In genomic region chr13:6583499-6584125, GRCm38 (mm10) we compare ENCODE assay signal across 23 mouse cellular contexts. TPM values are rescaled to one million over a fixed set of nuclear protein-coding genes. Genes with fewer than 3 reads are reported as not detected.
DNase-seq lines count a peak whose midpoint lies in the region; ATAC-seq and TF ChIP-seq lines count a peak whose summit lies in the region.
"Had no signal": no experiment of that assay in that cellular context is flagged by ENCODE, and none has a peak within 500 bp of the region (broad histone marks: within the 10 kb centered on the region; RNA-seq: fewer than 3 reads in every experiment).

No protein-coding gene starts in this region.

- peaks cover 29% of the 10 kb centered on the region for H3K36me3 ChIP-seq in kidney, embryonic 16.5 days (ENCODE audit: insufficient read depth, low read length)
- peaks cover 30% of the 10 kb centered on the region for H3K36me3 ChIP-seq in midbrain, embryonic 15.5 days (replicated peaks)
- peaks cover 71% of the 10 kb centered on the region for H3K36me3 ChIP-seq in midbrain, postnatal 0 days (ENCODE audit: insufficient read depth, low read length)

- WGBS in kidney, embryonic 16.5 days: 56% methylated on average over 4 of the region's 4 CpGs
- 90% methylated on average over 4 of the region's 4 CpGs for WGBS in midbrain, embryonic 15.5 days
- WGBS in midbrain, postnatal 0 days: 88% methylated on average over 4 of the region's 4 CpGs

- H3K4me1 ChIP-seq in kidney, embryonic 16.5 days (ENCODE audit: insufficient read depth, low read length): no peaks in the 10 kb centered on the region
- no peaks in the 10 kb centered on the region for H3K4me1 ChIP-seq in midbrain, embryonic 15.5 days
- H3K4me1 ChIP-seq in midbrain, postnatal 0 days (ENCODE audit: insufficient read depth, low read length): no peaks in the 10 kb centered on the region
- H3K4me1 ChIP-seq: embryonic facial prominence, embryonic 13.5 days; heart, embryonic 15.5 days; hindbrain, embryonic 10.5 days; limb, embryonic 12.5 days had no signal

- no peaks in the 10 kb centered on the region for H3K27me3 ChIP-seq in kidney, embryonic 16.5 days (ENCODE audit: insufficient read depth, low read length)
- H3K27me3 ChIP-seq in midbrain, embryonic 15.5 days (replicated peaks): no peaks in the 10 kb centered on the region
- no peaks in the 10 kb centered on the region for H3K27me3 ChIP-seq in midbrain, postnatal 0 days (ENCODE audit: insufficient read depth, low read length)
- H3K27me3 ChIP-seq: embryonic facial prominence, embryonic 13.5 days; heart, embryonic 15.5 days; limb, embryonic 12.5 days had no signal

- no peaks in the 10 kb centered on the region for H3K9me3 ChIP-seq in kidney, embryonic 16.5 days (ENCODE audit: low read length)
- H3K9me3 ChIP-seq in midbrain, embryonic 15.5 days: no peaks in the 10 kb centered on the region
- H3K9me3 ChIP-seq in midbrain, postnatal 0 days (ENCODE audit: low read length): no peaks in the 10 kb centered on the region
- H3K9me3 ChIP-seq: embryonic facial prominence, embryonic 13.5 days; heart, embryonic 15.5 days; hindbrain, embryonic 10.5 days; limb, embryonic 12.5 days had no signal

- no peak overlapping the region for H3K4me3 ChIP-seq in kidney, embryonic 16.5 days (ENCODE audit: low read length)
- H3K4me3 ChIP-seq in midbrain, embryonic 15.5 days: no peak overlapping the region
- H3K4me3 ChIP-seq in midbrain, postnatal 0 days (ENCODE audit: low read depth, low read length): no peak overlapping the region
- H3K4me3 ChIP-seq: embryonic facial prominence, embryonic 13.5 days; gastrocnemius, adult 2 months; heart, embryonic 15.5 days; hindbrain, embryonic 10.5 days; layer of hippocampus, adult 2 months; limb, embryonic 12.5 days had no signal

- no peak overlapping the region for H3K27ac ChIP-seq in kidney, embryonic 16.5 days (ENCODE audit: low read length)
- no peak overlapping the region for H3K27ac ChIP-seq in midbrain, embryonic 15.5 days
- no peak overlapping the region for H3K27ac ChIP-seq in midbrain, postnatal 0 days (ENCODE audit: low read depth, low read length)
- H3K27ac ChIP-seq: embryonic facial prominence, embryonic 13.5 days; gastrocnemius, adult 2 months; heart, embryonic 15.5 days; hindbrain, embryonic 10.5 days; kidney, postnatal 0 days; layer of hippocampus, adult 2 months; limb, embryonic 12.5 days; liver, embryonic 14.5 days; macrophage had no signal

- peak; percentile 7 for DNase-seq in embryo, embryonic 10.5 days (ENCODE audit: low spot score)
- no peak for DNase-seq in embryo, embryonic 9.5 days (ENCODE audit: extremely low spot score)
- no peak for DNase-seq in kidney, postnatal 36 days
- no peak for DNase-seq in midbrain, postnatal 0 days (ENCODE audit: low spot score)
- no peak for DNase-seq in adrenal gland, adult 18-20 months (ENCODE audit: low spot score in 2 of 2)
- no peak for DNase-seq in right cerebral cortex, adult 2 months (ENCODE audit: low spot score in 2 of 2)
- DNase-seq: adrenal gland, adult 2 months; cerebellum, adult 11 months; cerebellum, postnatal 14 days; gastrocnemius, adult 2 months; thymus, postnatal 36 days had no signal

- H3K9ac ChIP-seq in kidney, embryonic 16.5 days (replicated peaks; ENCODE audit: low read length): no peak overlapping the region
- H3K9ac ChIP-seq in midbrain, embryonic 15.5 days: no peak overlapping the region
- no peak overlapping the region for H3K9ac ChIP-seq in midbrain, postnatal 0 days (replicated peaks; ENCODE audit: low read length, poor library complexity, severe bottlenecking)
- H3K9ac ChIP-seq: embryonic facial prominence, embryonic 13.5 days; heart, embryonic 15.5 days; limb, embryonic 12.5 days; liver, embryonic 14.5 days had no signal

- TF ChIP-seq CTCF in midbrain, postnatal 0 days (IDR thresholded peaks at IDR 0.05): no peak

- ATAC-seq in kidney, embryonic 16.5 days (ENCODE audit: low FRiP score, low TSS enrichment): peak; percentile 60; the same call in 1 of the 2 replicates
- ATAC-seq in midbrain, embryonic 15.5 days (replicated peaks): 0 out of 2 replicates have a peak, but pooled peaks have one; percentile 50
- ATAC-seq in midbrain, postnatal 0 days (ENCODE audit: low FRiP score): no peak
- ATAC-seq: CD4-positive, CD25-positive, alpha-beta regulatory T cell, adult 4 months; inflammation-experienced regulatory T-cells, adult 6 months had no signal

- no peak overlapping the region for H3K4me2 ChIP-seq in kidney, embryonic 16.5 days (replicated peaks; ENCODE audit: low read depth, low read length)
- H3K4me2 ChIP-seq in midbrain, embryonic 15.5 days: no peak overlapping the region
- no peak overlapping the region for H3K4me2 ChIP-seq in midbrain, postnatal 0 days (ENCODE audit: low read depth, low read length, poor library complexity, severe bottlenecking)
- H3K4me2 ChIP-seq: embryonic facial prominence, embryonic 13.5 days; heart, embryonic 15.5 days; limb, embryonic 12.5 days had no signal

RNA-seq across cellular contexts. Expression of gene Pitrm1, which starts 35.7 kb away (rescaled TPM):
- polyA plus RNA-seq in kidney, embryonic 16.5 days (2015; fragmentation: Nextera tagmentation; extraction: Ambion mirVana): 105 and 112 TPM in 2 replicates
- 44.9 and 49.9 TPM in 2 replicates for polyA plus RNA-seq in midbrain, embryonic 15.5 days (2015; fragmentation: Nextera tagmentation; extraction: Ambion mirVana)
- total RNA-seq in midbrain, postnatal 0 days (2014; rRNA removed): 39.4 and 47.8 TPM in 2 replicates
- polyA plus RNA-seq in midbrain, postnatal 0 days (2015; fragmentation: Nextera tagmentation; extraction: Ambion mirVana): 31.7 and 35.2 TPM in 2 replicates
- total RNA-seq in adrenal gland, adult 18-20 months (2021): 100 to 1,000 TPM; 108 to 186 TPM
